Comparison of ENCODE assay signal across 8 mouse cellular contexts in genomic region chr8:46618639-46619320, GRCm38 (mm10). TPM values are rescaled to one million over a fixed set of nuclear protein-coding genes. Genes with fewer than 3 reads are reported as not detected.
DNase-seq lines count a peak whose midpoint lies in the region; ATAC-seq and TF ChIP-seq lines count a peak whose summit lies in the region.

No protein-coding gene starts in this region.

- peak overlapping the region; percentile 16; the same call in 1 of the 2 replicates for H3K9ac ChIP-seq in lung, postnatal 0 days (replicated peaks; ENCODE audit: low read depth)
- H3K9ac ChIP-seq in forebrain, embryonic 11.5 days (ENCODE audit: low read length), result peak overlapping the region; percentile 91

- no peak for TF ChIP-seq EP300 in lung, postnatal 0 days (IDR thresholded peaks at IDR 0.05)

- H3K27me3 ChIP-seq in lung, postnatal 0 days (replicated peaks; ENCODE audit: insufficient read depth, low read length), result no peaks in the 10 kb centered on the region
- H3K27me3 ChIP-seq in forebrain, embryonic 11.5 days (ENCODE audit: control insufficient read depth, insufficient read depth, low read length), result no peaks in the 10 kb centered on the region

- no peak for TF ChIP-seq CTCF in lung, postnatal 0 days (IDR thresholded peaks at IDR 0.05)

- H3K4me3 ChIP-seq in lung, postnatal 0 days (ENCODE audit: low read depth, low read length), result peak overlapping the region; percentile 77
- H3K4me3 ChIP-seq in forebrain, embryonic 11.5 days (ENCODE audit: low read depth, low read length), result peak overlapping the region; percentile 85

- no peak for ATAC-seq in lung, postnatal 0 days
- no peak for ATAC-seq in forebrain, embryonic 11.5 days (replicated peaks; ENCODE audit: low FRiP score)

- no peak overlapping the region for H3K27ac ChIP-seq in lung, postnatal 0 days (ENCODE audit: low read length)
- no peak overlapping the region for H3K27ac ChIP-seq in forebrain, embryonic 11.5 days (ENCODE audit: low read depth, low read length)

- 6% methylated on average over 9 of the region's 10 CpGs for WGBS in lung, postnatal 0 days
- 3% methylated on average over 10 of the region's 10 CpGs for WGBS in forebrain, embryonic 11.5 days

- peak overlapping the region; percentile 94 for H3K4me2 ChIP-seq in lung, postnatal 0 days (replicated peaks; ENCODE audit: low read depth, low read length)
- H3K4me2 ChIP-seq in forebrain, embryonic 11.5 days (ENCODE audit: low read depth, low read length, severe bottlenecking), result peak overlapping the region; percentile 90

- peak; percentile 38 for DNase-seq in lung, postnatal 0 days (ENCODE audit: low spot score)
- DNase-seq in lung, postnatal 14 days, result no peak
- no peak for DNase-seq in forebrain, embryonic 11.5 days (ENCODE audit: low spot score)
- DNase-seq in kidney, postnatal 14 days, result peak; percentile 26
- DNase-seq in retina, embryonic 14.5 days (ENCODE audit: low spot score), result peak; percentile 15
- DNase-seq in cerebellum, postnatal 36 days, result no peak
- no peak for DNase-seq in cerebellum, postnatal 25 days
- no peak for DNase-seq in thymus, postnatal 36 days

- no peaks in the 10 kb centered on the region for H3K9me3 ChIP-seq in lung, postnatal 0 days (ENCODE audit: low read length)
- no peaks in the 10 kb centered on the region for H3K9me3 ChIP-seq in forebrain, embryonic 11.5 days (ENCODE audit: control insufficient read depth, low read length)

- H3K36me3 ChIP-seq in lung, postnatal 0 days (ENCODE audit: insufficient read depth, low read length), result no peaks in the 10 kb centered on the region
- H3K36me3 ChIP-seq in forebrain, embryonic 11.5 days (ENCODE audit: control insufficient read depth, insufficient read depth, low read length), result no peaks in the 10 kb centered on the region

- H3K4me1 ChIP-seq in lung, postnatal 0 days (ENCODE audit: insufficient read depth, low read depth, low read length), result peaks cover 4% of the 10 kb centered on the region; the same call in 1 of the 2 replicates
- H3K4me1 ChIP-seq in forebrain, embryonic 11.5 days (replicated peaks; ENCODE audit: control insufficient read depth, insufficient read depth, low read length), result peaks cover 4% of the 10 kb centered on the region; the same call in 1 of the 2 replicates

RNA-seq across cellular contexts. Expression of gene Casp3, which starts 1.7 kb away (rescaled TPM):
- 27.4 and 27.6 TPM in 2 replicates for polyA plus RNA-seq in lung, postnatal 0 days (2015; fragmentation: Nextera tagmentation; extraction: Ambion mirVana)
- 136 and 144 TPM in 2 replicates for polyA plus RNA-seq in forebrain, embryonic 11.5 days (2014; fragmentation: Nextera tagmentation; extraction: Ambion mirVana)

RNA-seq across cellular contexts. Expression of gene Primpol, which starts 1.8 kb away (rescaled TPM):
- 3.7 and 4.8 TPM in 2 replicates for polyA plus RNA-seq in lung, postnatal 0 days (2015; fragmentation: Nextera tagmentation; extraction: Ambion mirVana)
- polyA plus RNA-seq in forebrain, embryonic 11.5 days (2014; fragmentation: Nextera tagmentation; extraction: Ambion mirVana), result 7.9 and 14.9 TPM in 2 replicates

Comparison
In these comparisons a context has a peak if more than half of its experiments do, and no peak if none do; other contexts are left out.
1. DNase-seq: peak in lung, postnatal 0 days (single experiment), kidney, postnatal 14 days (single experiment) and retina, embryonic 14.5 days (single experiment); none in lung, postnatal 14 days (single experiment), forebrain, embryonic 11.5 days (single experiment), cerebellum, postnatal 36 days (0 of 2), cerebellum, postnatal 25 days (0 of 2) and thymus, postnatal 36 days (0 of 2).